Mouse (Mus musculus) E14TG2a.4 (cell line): ENCODE measurements around the gene Mbnl2.

Experiments used
- H3K27me3 ChIP-seq: 2 replicates; pipeline ENCODE4 v1.6.1; 2014; ENCODE audit warnings: low read length, control low read depth; ENCODE audit not compliant: insufficient read depth
- H3K36me3 ChIP-seq: 2 replicates; pipeline ENCODE4 v1.6.1; 2014; ENCODE audit warnings: low read length, control low read depth; ENCODE audit not compliant: insufficient read depth
- H3K4me1 ChIP-seq: replicated peaks from 2 replicates; pipeline ENCODE4 v1.6.1; 2014; ENCODE audit warnings: low read depth, low read length, control low read depth
- H3K4me3 ChIP-seq: replicated peaks from 2 replicates; pipeline ENCODE4 v1.5.1; 2014; ENCODE audit warnings: mild to moderate bottlenecking, low read length
- H3K9me3 ChIP-seq: 2 replicates; pipeline ENCODE4 v1.6.1; 2014; ENCODE audit warnings: low read length, control low read depth
- CTCF ChIP-seq: conservative IDR thresholded peaks from 2 replicates; pipeline ENCODE4 v1.5.1; 2014; ENCODE audit warnings: low read length
- NANOG ChIP-seq: IDR thresholded peaks from 2 replicates; pipeline ENCODE4 v1.6.1; 2014; ENCODE audit warnings: borderline replicate concordance, low read length, mixed read lengths
- POU5F1 ChIP-seq: IDR thresholded peaks from 2 replicates; pipeline ENCODE4 v1.6.1; 2014; ENCODE audit warnings: low read length, borderline replicate concordance

Gene Mbnl2

GRCm38 (mm10) chr14:120361121-120361520, 85.7 kb downstream of the Mbnl2 start:
- Histone ChIP-seq H3K4me1 (peaks cover 27% of the 10 kb centered on the region), H3K4me3 (no peak overlapping the region), H3K27me3 (no peaks in the 10 kb centered on the region), H3K36me3 (no peaks in the 10 kb centered on the region), H3K9me3 (no peaks in the 10 kb centered on the region)
- TF ChIP-seq NANOG: no peak
- TF ChIP-seq CTCF: no peak
- TF ChIP-seq POU5F1: no peak

- no peak overlapping the region for H3K4me3 ChIP-seq
- H3K4me1 ChIP-seq: peaks cover 27% of the 10 kb centered on the region
- no peaks in the 10 kb centered on the region for H3K9me3 ChIP-seq
- no peaks in the 10 kb centered on the region for H3K27me3 ChIP-seq
- TF ChIP-seq NANOG (no peak), POU5F1 (no peak), CTCF (no peak)
- no peaks in the 10 kb centered on the region for H3K36me3 ChIP-seq
Observed at GRCm38 (mm10) chr14:120362409-120362992, 87.0 kb downstream of the Mbnl2 start.

- Histone ChIP-seq H3K27me3 (no peaks in the 10 kb centered on the region), H3K9me3 (no peaks in the 10 kb centered on the region), H3K4me3 (no peak overlapping the region), H3K4me1 (peaks cover 32% of the 10 kb centered on the region), H3K36me3 (no peaks in the 10 kb centered on the region)
- TF ChIP-seq CTCF: peak; percentile 37
- no peak for TF ChIP-seq POU5F1
- TF ChIP-seq NANOG: no peak
Observed at GRCm38 (mm10) chr14:120363090-120363818, 87.8 kb downstream of the Mbnl2 start.

GRCm38 (mm10) chr14:120365088-120365487, 89.6 kb downstream of the Mbnl2 start:
- Histone ChIP-seq H3K4me1 (peaks cover 38% of the 10 kb centered on the region), H3K27me3 (no peaks in the 10 kb centered on the region), H3K36me3 (no peaks in the 10 kb centered on the region), H3K9me3 (no peaks in the 10 kb centered on the region), H3K4me3 (no peak overlapping the region)
- TF ChIP-seq CTCF (no peak), POU5F1 (no peak), NANOG (no peak)

- Histone ChIP-seq H3K9me3 (no peaks in the 10 kb centered on the region), H3K4me3 (no peak overlapping the region), H3K4me1 (peaks cover 44% of the 10 kb centered on the region), H3K27me3 (no peaks in the 10 kb centered on the region), H3K36me3 (no peaks in the 10 kb centered on the region)
- TF ChIP-seq CTCF (no peak), POU5F1 (no peak), NANOG (no peak)
Observed at GRCm38 (mm10) chr14:120366962-120367361, 91.5 kb downstream of the Mbnl2 start.

GRCm38 (mm10) chr14:120367589-120367988, 92.1 kb downstream of the Mbnl2 start:
- no peaks in the 10 kb centered on the region for H3K9me3 ChIP-seq
- H3K4me3 ChIP-seq: no peak overlapping the region
- H3K36me3 ChIP-seq: no peaks in the 10 kb centered on the region
- H3K27me3 ChIP-seq: no peaks in the 10 kb centered on the region
- TF ChIP-seq POU5F1 (no peak), CTCF (no peak), NANOG (no peak)
- peaks cover 40% of the 10 kb centered on the region for H3K4me1 ChIP-seq

- Histone ChIP-seq H3K4me1 (peaks cover 32% of the 10 kb centered on the region), H3K27me3 (no peaks in the 10 kb centered on the region), H3K9me3 (no peaks in the 10 kb centered on the region), H3K4me3 (no peak overlapping the region), H3K36me3 (no peaks in the 10 kb centered on the region)
- TF ChIP-seq NANOG: peak; percentile 34; the same call in 1 of the 2 replicates
- no peak for TF ChIP-seq POU5F1
Observed at GRCm38 (mm10) chr14:120368456-120368855, 93.0 kb downstream of the Mbnl2 start.

- TF ChIP-seq NANOG: no peak
- no peak for TF ChIP-seq CTCF
- TF ChIP-seq POU5F1: no peak
- Histone ChIP-seq H3K4me3 (no peak overlapping the region), H3K27me3 (no peaks in the 10 kb centered on the region), H3K36me3 (no peaks in the 10 kb centered on the region), H3K4me1 (peaks cover 30% of the 10 kb centered on the region), H3K9me3 (no peaks in the 10 kb centered on the region)
Observed at GRCm38 (mm10) chr14:120368914-120369391, 93.5 kb downstream of the Mbnl2 start.

GRCm38 (mm10) chr14:120370044-120370443, 94.6 kb downstream of the Mbnl2 start:
- Histone ChIP-seq H3K9me3 (no peaks in the 10 kb centered on the region), H3K27me3 (no peaks in the 10 kb centered on the region), H3K4me3 (no peak overlapping the region), H3K36me3 (no peaks in the 10 kb centered on the region), H3K4me1 (peaks cover 30% of the 10 kb centered on the region)
- TF ChIP-seq NANOG (no peak), CTCF (no peak), POU5F1 (no peak)
